Mouse (Mus musculus): ENCODE measurements around the gene 1110051M20Rik.

GRCm38 (mm10) chr2:91279372-91279755 is 165.1 kb downstream of the 1110051M20Rik start:
- TF ChIP-seq EP300 (IDR thresholded peaks at IDR 0.05; ENCODE audit: insufficient read depth, low read depth, low read length): no peak
- TF ChIP-seq CTCF (IDR thresholded peaks at IDR 0.05; ENCODE audit: low read depth, low read length): no peak
- no peak for TF ChIP-seq POLR2A (IDR thresholded peaks at IDR 0.05; ENCODE audit: insufficient read depth, low read length)
